Mouse (Mus musculus) gastrocnemius, adult 18-20 months (tissue): Measurements from ENCODE around the gene Ccdc82. TPM values are rescaled to one million over a fixed set of nuclear protein-coding genes. Genes with fewer than 3 reads are reported as not detected.
A peak's percentile ranks its signal among the peaks of the same experiment; 100 is the strongest.

ENCODE experiments used
- DNase-seq: peaks from one replicate; pipeline ENCODE4 v3.0.0; 2021; ENCODE audit warnings: low spot score
- long read RNA-seq, 2 experiments: library from polyadenylated mRNA; stranded (forward); transcript quantifications; one replicate each; pipeline ENCODE4 v2.0.0; 2021
- total RNA-seq, 2 experiments: library from RNA; stranded (reverse); gene quantifications; 2 replicates each; pipeline ENCODE4 v1.2.3; 2021

Gene Ccdc82
- 1 to 10 TPM; 3.6 to 4.9 TPM for total RNA-seq
- long read RNA-seq, experiment 1, full-length matches to known transcripts = 7 of 8 reads
- long read RNA-seq, experiment 1, partial matches to known transcripts = 0 of 8 reads
- long read RNA-seq, experiment 1, other reads (novel, unspliced or antisense) = 1 of 8 reads
- long read RNA-seq, experiment 2, full-length matches to known transcripts = 5 of 6 reads
- long read RNA-seq, experiment 2, partial matches to known transcripts = 1 of 6 reads
- long read RNA-seq, experiment 2, other reads (novel, unspliced or antisense) = 0 of 6 reads

GRCm38 (mm10) chr9:13246815-13247638, at the start of gene Ccdc82:
TSS of gene Ccdc82 (plus strand) at chr9:13246955.
- peak; percentile 90 for DNase-seq

- DNase-seq = no peak
These were observed 46.7 kb upstream of the Ccdc82 start for GRCm38 (mm10) chr9:13200079-13200478.

DNA sequence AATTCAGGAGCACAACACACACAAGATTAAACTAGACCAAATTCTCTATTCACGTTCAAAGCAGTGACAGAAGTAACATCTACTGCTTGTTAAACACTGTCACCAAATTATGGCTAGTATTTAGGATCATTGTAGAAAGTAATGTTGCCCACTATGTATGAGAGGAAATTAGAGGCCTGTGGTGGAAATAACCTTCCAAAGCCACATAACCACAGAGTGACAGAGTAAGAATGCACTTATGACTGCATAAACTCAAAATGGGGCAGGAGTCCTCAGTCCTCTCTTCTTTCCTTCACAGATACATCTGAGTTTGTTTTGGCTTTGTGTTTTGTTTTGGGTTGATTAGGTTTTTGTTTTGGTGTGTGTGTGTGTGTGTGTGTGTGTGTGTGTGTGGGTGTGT, 43.6 kb upstream of the Ccdc82 start:
- DNase-seq = no peak

- DNase-seq = no peak
These were observed 43.1 kb upstream of the Ccdc82 start for GRCm38 (mm10) chr9:13203681-13204080.

GRCm38 (mm10) chr9:13206369-13206768, 40.4 kb upstream of the Ccdc82 start:
- no peak for DNase-seq

GRCm38 (mm10) chr9:13225872-13226271, 20.9 kb upstream of the Ccdc82 start:
- no peak for DNase-seq

DNA sequence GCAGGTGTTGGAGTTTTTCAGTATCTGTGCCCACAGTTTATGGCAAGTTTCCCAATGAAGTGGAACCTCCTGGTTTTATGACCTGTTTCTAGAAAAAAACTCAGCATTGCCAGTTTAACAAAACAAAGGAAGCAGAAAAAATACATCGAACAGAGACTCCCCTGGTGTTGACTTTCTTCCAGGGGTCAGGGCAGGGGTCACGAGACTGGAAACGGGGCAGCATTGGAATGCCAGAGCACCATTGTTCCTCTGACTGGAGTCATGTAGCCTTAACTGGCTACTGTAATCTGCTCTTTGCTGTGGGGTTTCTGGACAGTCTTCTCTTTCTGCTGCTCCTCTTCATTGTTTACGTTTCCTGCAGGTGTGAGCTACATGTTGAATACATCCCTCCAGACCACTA, 16.2 kb upstream of the Ccdc82 start:
- no peak for DNase-seq

- no peak for DNase-seq
These were observed 15.1 kb upstream of the Ccdc82 start for GRCm38 (mm10) chr9:13231545-13232216.

- DNase-seq = no peak
These were observed 4.4 kb upstream of the Ccdc82 start for GRCm38 (mm10) chr9:13242321-13242720.

DNA sequence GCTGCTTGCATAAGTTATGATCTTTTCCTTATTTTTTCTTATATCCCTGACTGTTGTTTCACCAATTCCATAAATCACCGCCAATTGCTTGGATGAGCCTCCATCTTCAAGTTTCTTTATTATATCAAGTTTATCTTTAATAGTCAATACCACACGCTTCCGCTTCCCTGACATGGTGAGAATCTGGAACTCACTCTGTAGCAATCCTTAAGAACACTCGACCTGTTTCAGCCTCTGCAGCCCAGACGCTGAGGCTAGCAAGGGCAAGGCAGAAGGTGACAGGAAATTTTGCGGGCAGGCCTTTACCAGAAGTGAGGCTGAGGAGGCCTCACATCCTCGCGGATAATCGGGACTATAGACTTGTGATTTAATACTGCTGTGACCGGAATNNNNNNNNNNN, 1.3 kb upstream of the Ccdc82 start, which contains the start of gene Jrkl:
Gene Jrkl (minus strand): TSS at position 349 of the 400 bp plus-strand sequence.
- DNase-seq = peak; percentile 24

DNA sequence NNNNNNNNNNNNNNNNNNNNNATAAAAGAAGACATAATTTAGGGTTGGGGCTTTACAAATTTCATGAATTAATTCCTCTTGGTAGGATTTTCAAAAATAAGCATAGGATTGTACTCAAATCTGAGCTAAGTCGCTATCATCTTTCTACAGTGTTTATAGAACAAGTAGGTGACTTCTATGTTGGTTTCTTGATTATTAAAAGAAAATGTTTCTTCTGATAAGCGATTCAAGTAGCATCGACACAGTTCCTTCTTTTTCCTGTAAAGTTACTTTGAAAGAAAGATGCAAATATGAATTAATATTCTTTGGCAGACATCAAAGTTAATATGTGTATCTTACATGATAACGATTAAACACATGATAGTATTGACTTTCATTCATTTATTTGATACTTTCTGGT, 1.3 kb downstream of the Ccdc82 start:
- no peak for DNase-seq

GRCm38 (mm10) chr9:13251251-13251650, 4.5 kb downstream of the Ccdc82 start:
- no peak for DNase-seq

DNA sequence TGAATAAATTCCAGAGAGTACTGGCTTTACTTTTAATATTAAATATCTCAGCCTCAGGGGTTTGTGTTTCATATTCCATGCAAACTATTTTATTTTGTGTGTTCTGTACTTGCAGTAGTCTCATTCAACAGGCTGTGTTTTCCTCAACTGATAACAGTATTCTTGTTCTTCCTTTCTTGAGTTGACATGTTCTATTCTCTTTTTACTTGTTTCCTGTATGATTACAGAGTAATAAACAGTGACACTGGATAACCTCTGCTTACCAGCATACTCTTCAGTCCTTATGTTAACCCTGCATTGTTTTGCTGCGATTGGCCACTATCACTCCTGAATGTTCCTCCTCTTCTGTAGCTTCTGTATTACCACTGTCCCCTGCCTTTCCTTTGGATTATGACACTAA, 10.0 kb downstream of the Ccdc82 start:
- DNase-seq = no peak

DNA sequence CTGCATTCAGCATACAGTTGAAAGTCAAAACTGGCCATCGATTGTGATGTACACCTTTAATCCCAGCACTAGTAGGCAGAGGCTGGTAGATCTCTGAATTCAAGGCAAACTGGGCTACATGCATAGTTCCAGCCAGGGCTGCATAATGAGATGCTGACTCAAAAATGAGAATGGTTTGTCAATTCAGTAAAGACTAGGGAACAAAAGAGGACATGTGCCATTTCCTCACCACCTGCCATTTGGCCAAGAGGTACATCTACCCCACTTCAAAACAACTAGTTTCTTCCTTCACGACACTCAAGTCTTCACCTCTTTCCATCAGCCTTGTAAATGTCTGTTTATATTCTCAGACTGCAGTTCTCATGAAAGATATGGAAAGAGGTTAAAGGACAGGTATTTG, 11.4 kb downstream of the Ccdc82 start:
- no peak for DNase-seq

DNA sequence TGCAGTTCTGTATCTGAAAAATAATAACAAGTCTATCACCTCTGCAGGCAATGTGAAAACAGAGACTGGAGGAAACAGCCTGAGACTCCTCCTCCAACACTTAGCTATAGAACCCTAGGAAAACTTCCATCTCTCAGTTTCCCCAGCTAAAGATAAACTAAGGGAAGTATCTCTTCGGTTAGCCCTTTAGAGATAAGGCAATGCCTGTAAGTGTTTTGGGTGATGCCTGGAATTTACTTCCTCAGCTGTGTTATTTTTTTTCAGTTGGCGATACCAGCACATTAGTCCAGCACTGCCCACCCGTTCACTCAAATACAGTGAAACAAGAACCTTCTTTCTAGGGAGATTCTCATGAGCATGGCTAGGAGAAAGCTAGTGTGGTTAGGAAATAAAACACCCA, 14.2 kb downstream of the Ccdc82 start:
- no peak for DNase-seq

- no peak for DNase-seq
These were observed 26.5 kb downstream of the Ccdc82 start for GRCm38 (mm10) chr9:13273219-13273618.

- no peak for DNase-seq
These were observed 40.7 kb downstream of the Ccdc82 start for GRCm38 (mm10) chr9:13287482-13287881.

DNA sequence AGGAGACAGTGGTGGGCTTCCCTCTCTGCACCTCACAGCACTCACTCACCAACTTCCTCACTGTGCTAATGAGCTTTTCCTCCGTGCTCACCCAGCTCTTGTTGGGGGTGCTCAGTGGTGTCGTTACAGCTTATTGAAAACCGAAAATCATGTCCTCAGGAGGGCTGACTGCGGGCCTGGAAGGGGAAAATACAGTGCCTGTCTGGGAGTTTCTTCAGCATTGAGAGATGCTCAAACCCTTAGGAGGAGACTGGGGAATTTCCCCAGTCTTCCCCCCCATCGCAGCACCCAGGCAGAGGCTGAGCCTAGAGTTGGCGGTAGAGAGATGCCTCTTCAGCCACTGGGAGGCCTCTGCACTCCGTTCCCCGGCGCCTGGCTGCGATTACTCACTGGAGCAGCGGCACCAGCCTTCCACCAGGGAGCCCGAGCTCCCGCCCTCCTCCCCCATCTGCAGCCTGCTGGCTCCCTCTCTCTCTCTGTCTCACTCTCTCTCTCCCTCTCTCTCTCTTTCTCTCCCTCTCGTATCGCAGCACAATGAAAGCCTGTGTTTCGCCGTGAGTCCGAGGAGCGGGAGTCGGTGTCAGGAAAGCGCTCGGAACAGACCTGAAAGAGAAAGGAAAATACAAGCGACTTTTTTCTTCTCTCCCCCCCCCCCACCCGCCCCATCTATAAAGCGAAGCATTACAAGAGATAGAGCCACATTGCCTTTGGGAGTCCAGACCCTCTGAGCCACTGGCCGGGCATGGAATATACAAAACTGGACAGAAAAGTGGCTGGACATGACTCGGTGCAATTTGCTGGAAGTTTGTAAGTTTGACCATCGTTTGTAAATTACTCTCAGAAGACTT, 49.7 kb downstream of the Ccdc82 start:
- DNase-seq = peak; percentile 90

GRCm38 (mm10) chr9:13297122-13297667, 50.4 kb downstream of the Ccdc82 start:
- DNase-seq = no peak

- DNase-seq = peak; percentile 55
These were observed 51.1 kb downstream of the Ccdc82 start, which contains the start of gene Maml2 for GRCm38 (mm10) chr9:13297668-13298512. TSS of gene Maml2 (plus strand) at chr9:13297957.
